Mouse (Mus musculus): ENCODE measurements at regions not wholly inside any gene's neighbourhood (a gene's known extent, or its start where the extent isn't known, plus 50 kb on each side); places are given as distances from the start of the nearest gene placed in this dataset.

- intact Hi-C loops (cut with DNase I), result no loop called here
Measured at GRCm38 (mm10) chr2:133436913-133437843, 114.8 kb upstream of the Bmp2 start.

- intact Hi-C loops (cut with DNase I), result no loop called here
Measured at GRCm38 (mm10) chr2:133438018-133438417, 113.9 kb upstream of the Bmp2 start.

- intact Hi-C loops (cut with DNase I), result no loop called here
Measured at GRCm38 (mm10) chr2:133443024-133443423, 108.9 kb upstream of the Bmp2 start.

GRCm38 (mm10) chr2:133443490-133443889, 108.5 kb upstream of the Bmp2 start:
- intact Hi-C loops (cut with DNase I), result no loop called here

GRCm38 (mm10) chr2:133452947-133453346, 99.0 kb upstream of the Bmp2 start:
- intact Hi-C loops (cut with DNase I), result no loop called here

GRCm38 (mm10) chr2:133455484-133456170, 96.3 kb upstream of the Bmp2 start:
- intact Hi-C loops (cut with DNase I), result no loop called here

GRCm38 (mm10) chr2:133456785-133457184, 95.2 kb upstream of the Bmp2 start:
- intact Hi-C loops (cut with DNase I), result no loop called here

GRCm38 (mm10) chr2:133458735-133459134, 93.2 kb upstream of the Bmp2 start:
- intact Hi-C loops (cut with DNase I), result no loop called here

GRCm38 (mm10) chr2:133460814-133461213, 91.1 kb upstream of the Bmp2 start:
- intact Hi-C loops (cut with DNase I), result no loop called here

GRCm38 (mm10) chr2:133462378-133462777, 89.6 kb upstream of the Bmp2 start:
- intact Hi-C loops (cut with DNase I), result no loop called here

GRCm38 (mm10) chr2:133467170-133468168, 84.5 kb upstream of the Bmp2 start:
- intact Hi-C loops (cut with DNase I), result no loop called here

GRCm38 (mm10) chr2:133472966-133473744, 78.8 kb upstream of the Bmp2 start:
- intact Hi-C loops (cut with DNase I), result no loop called here

- intact Hi-C loops (cut with DNase I), result no loop called here
Measured at GRCm38 (mm10) chr2:133474174-133474573, 77.8 kb upstream of the Bmp2 start.

- intact Hi-C loops (cut with DNase I), result no loop called here
Measured at GRCm38 (mm10) chr2:133480870-133481269, 71.1 kb upstream of the Bmp2 start.

- intact Hi-C loops (cut with DNase I), result no loop called here
Measured at GRCm38 (mm10) chr2:133481305-133481704, 70.7 kb upstream of the Bmp2 start.

GRCm38 (mm10) chr2:133481785-133482184, 70.2 kb upstream of the Bmp2 start:
- intact Hi-C loops (cut with DNase I), result no loop called here

GRCm38 (mm10) chr2:133495443-133495842, 56.5 kb upstream of the Bmp2 start:
- intact Hi-C loops (cut with DNase I), result no loop called here

- intact Hi-C loops (cut with DNase I), result no loop called here
Measured at GRCm38 (mm10) chr2:133496389-133496788, 55.6 kb upstream of the Bmp2 start.

GRCm38 (mm10) chr2:133497071-133497470, 54.9 kb upstream of the Bmp2 start:
- intact Hi-C loops (cut with DNase I), result no loop called here

GRCm38 (mm10) chr2:133497541-133498185, 54.3 kb upstream of the Bmp2 start:
- intact Hi-C loops (cut with DNase I), result no loop called here

All from adrenal gland (tissue).